Mouse (Mus musculus) large intestine, adult 2 months (tissue): ENCODE data around the gene Speer3. TPM values are rescaled to one million over a fixed set of nuclear protein-coding genes. Genes with fewer than 3 reads are reported as not detected.
"Not testable (repeated sequence)": the region's sequence is repeated elsewhere in the genome, so short reads cannot be mapped to it uniquely, and the experiment has no call there.

Experiments
- DNase-seq: peaks from one replicate; pipeline ENCODE4 v3.0.0-alpha.2; 2012; ENCODE audit warnings: low read depth, low spot score
- WGBS: fragments of 180-500 bp; shearing (Covaris S2); methylation state at CpG from one replicate; pipeline ENCODE4 v1.1.7; 2018; 5-methylcytosine and 5-hydroxymethylcytosine counted together
- polyA plus RNA-seq: library from polyadenylated mRNA; depleted of rRNA; stranded (reverse); fragments of >200 nt; gene quantifications from 2 replicates; pipeline ENCODE4 v1.2.3, GENCODE M21; 2012; rRNA removed

The Speer3 gene
- not detected in 2 replicates for polyA plus RNA-seq

DNA sequence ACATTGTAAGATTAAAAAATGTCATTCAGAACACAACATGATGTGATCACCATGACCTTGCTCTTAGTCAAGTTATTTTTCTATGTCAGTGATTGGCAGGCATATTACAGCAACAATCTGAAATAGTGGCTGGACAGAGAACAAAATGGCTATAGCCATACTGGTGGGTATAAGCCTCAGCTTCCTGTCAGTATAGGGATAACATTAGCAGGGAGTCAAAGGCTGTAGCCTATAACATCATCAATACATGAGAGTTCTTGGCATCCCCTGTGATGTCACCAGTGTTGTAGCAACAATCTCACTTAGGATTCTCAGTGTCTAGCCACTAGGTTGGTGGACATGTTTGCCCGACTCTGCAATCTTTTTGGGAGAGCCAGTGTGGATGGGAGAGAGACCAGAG lies at the start of gene Speer3:
Gene Speer3 (plus strand): TSS at position 301 of the 400 bp plus-strand sequence.
- 80% methylated on average over 1 of the region's 1 CpGs for WGBS
- DNase-seq: no peak

DNA sequence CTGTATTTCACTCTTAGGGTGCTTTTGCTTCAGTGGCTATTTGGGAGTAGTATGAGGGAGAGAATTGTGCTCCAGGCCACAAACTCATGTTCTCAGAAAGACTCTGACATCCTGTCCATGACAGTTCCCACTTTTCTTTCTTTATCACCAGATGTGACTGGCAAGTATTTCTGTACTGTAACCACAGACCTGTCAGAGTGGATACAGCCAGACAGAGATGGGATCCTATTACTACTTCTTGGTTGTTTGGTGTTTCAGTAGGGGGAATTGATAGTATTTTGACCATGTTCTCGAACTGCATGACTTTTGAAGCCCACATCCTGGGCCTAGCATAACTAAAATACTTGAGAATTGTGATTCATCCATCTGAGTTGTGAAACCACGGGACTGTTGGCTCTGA lies 19.1 kb downstream of the Speer3 start:
- not testable (repeated sequence) for DNase-seq
- WGBS: 37% methylated on average over 2 of the region's 2 CpGs

- no peak for DNase-seq
These were observed 33.7 kb downstream of the Speer3 start for GRCm38 (mm10) chr5:13825108-13825507.

GRCm38 (mm10) chr5:13826708-13827107 lies 35.3 kb downstream of the Speer3 start:
- no peak for DNase-seq

DNA sequence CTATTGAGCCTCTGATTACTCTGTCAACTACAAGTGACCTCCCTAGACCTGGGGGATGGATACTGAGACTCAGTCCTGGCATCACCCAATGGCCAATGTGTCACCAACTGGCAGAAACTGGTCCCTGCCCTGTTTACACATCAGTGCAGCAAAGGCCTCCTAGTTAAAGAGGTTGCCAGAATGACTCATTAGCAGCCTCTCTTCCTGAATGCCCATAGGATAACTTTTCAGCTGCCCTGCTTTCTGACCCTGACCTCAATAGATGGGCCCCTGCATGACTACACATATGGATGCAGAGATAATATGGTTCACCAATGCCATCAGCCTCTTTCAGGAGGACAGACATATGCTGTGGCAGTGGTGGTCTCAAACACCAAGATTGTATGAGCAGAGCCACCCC lies 52.9 kb downstream of the Speer3 start:
- DNase-seq: no peak

Other genes starting within 250 kb of the Speer3 start
- 0.14 TPM in 2 replicates for gene Sema3e, start 233.7 kb downstream of the Speer3 start, polyA plus RNA-seq